Mouse (Mus musculus): ENCODE measurements around the gene Gm11444.

- TF ChIP-seq CTCF (IDR thresholded peaks at IDR 0.05; ENCODE audit: control insufficient read depth, insufficient read depth, insufficient replicate concordance, low read depth, low read length): no peak
- no peak for TF ChIP-seq POLR2A (IDR thresholded peaks at IDR 0.05; ENCODE audit: control insufficient read depth, low read depth, low read length)
Observed at GRCm38 (mm10) chr11:85894136-85894530, 44.0 kb upstream of the Gm11444 start.

All from testis, adult 2 months (tissue).